Mouse (Mus musculus): Measurements from ENCODE around the gene Vtn. TPM values are rescaled to one million over a fixed set of nuclear protein-coding genes. Genes with fewer than 3 reads are reported as not detected.
"Not testable (repeated sequence)": the region's sequence is repeated elsewhere in the genome, so short reads cannot be mapped to it uniquely, and the experiment has no call there.

Vtn gene
- polyA plus RNA-seq, 1 experiment from 2014 or later: 129 TPM

DNA sequence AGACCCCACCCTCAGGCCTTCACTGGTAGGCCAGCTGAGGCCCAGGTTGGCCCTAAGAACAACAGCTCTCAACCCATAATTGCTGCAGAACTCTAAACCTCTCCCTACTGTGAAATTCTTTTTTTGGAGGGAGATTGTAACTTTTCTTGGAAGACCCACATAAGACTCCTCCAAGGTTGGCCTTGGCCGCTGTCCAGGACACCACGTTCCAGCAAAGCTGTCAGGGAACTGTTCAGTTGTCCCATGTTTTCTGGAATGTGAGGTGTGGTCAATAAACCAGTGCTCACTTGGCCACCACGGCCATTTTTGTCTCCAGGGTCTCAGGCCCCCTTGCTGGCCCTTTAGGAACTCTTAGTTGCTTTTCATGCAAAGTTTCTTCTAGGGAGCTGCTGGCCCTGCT is 23.0 kb downstream of the Vtn start:
- no peak overlapping the region for H3K27ac ChIP-seq (ENCODE audit: low read depth, low read length)
- H3K4me2 ChIP-seq (replicated peaks; ENCODE audit: low read depth, low read length): no peak overlapping the region
- 87% methylated on average over 3 of the region's 3 CpGs for WGBS
- no peak for DNase-seq (ENCODE audit: low spot score)
- H3K9me3 ChIP-seq (ENCODE audit: control insufficient read depth, low read length): no peaks in the 10 kb centered on the region
- H3K9ac ChIP-seq (ENCODE audit: low read depth, low read length): no peak overlapping the region
- peaks cover 17% of the 10 kb centered on the region for H3K36me3 ChIP-seq (ENCODE audit: control insufficient read depth, insufficient read depth, low read length)
- no peaks in the 10 kb centered on the region for H3K4me1 ChIP-seq (replicated peaks; ENCODE audit: control insufficient read depth, insufficient read depth, low read length)
- H3K27me3 ChIP-seq (ENCODE audit: control insufficient read depth, insufficient read depth, low read length): no peaks in the 10 kb centered on the region
- no peak for ATAC-seq (ENCODE audit: low FRiP score)
- H3K4me3 ChIP-seq (ENCODE audit: low read depth, low read length): no peak overlapping the region

DNA sequence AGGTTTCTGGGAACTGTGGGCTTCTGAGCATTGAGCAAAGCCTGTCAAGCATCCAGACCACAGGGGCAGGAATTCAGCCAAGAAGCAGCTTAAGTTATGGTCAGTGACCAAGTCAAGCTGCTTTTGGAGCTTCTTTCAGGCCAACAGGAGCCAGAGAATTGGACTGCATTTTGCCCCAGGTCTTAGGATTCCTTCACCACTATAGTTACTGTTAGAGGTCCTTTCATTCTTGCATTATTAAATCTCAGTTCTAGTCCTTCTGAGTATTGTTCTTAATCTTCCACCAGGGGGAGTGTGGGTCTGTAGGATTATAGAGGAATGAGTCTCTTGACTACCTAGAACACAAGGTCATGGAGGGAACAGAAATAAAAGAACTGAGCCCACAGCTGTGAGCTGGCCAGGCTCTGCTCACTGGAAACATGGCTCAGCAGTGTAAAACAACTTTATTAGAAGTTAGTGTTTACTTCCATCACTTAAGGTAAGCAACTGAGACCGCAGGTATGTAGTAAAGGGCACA is 23.6 kb downstream of the Vtn start:
- Histone ChIP-seq H3K27me3 (ENCODE audit: control insufficient read depth, insufficient read depth, low read length) (no peaks in the 10 kb centered on the region), H3K4me3 (ENCODE audit: low read depth, low read length) (no peak overlapping the region), H3K36me3 (ENCODE audit: control insufficient read depth, insufficient read depth, low read length) (peaks cover 17% of the 10 kb centered on the region), H3K4me1 (replicated peaks; ENCODE audit: control insufficient read depth, insufficient read depth, low read length) (no peaks in the 10 kb centered on the region), H3K9me3 (ENCODE audit: control insufficient read depth, low read length) (no peaks in the 10 kb centered on the region), H3K27ac (ENCODE audit: low read depth, low read length) (no peak overlapping the region), H3K4me2 (replicated peaks; ENCODE audit: low read depth, low read length) (no peak overlapping the region), H3K9ac (ENCODE audit: low read depth, low read length) (no peak overlapping the region)
- no peak for ATAC-seq (ENCODE audit: low FRiP score)
- WGBS: 89% methylated on average over 1 of the region's 1 CpGs
- no peak for DNase-seq (ENCODE audit: low spot score)

DNA sequence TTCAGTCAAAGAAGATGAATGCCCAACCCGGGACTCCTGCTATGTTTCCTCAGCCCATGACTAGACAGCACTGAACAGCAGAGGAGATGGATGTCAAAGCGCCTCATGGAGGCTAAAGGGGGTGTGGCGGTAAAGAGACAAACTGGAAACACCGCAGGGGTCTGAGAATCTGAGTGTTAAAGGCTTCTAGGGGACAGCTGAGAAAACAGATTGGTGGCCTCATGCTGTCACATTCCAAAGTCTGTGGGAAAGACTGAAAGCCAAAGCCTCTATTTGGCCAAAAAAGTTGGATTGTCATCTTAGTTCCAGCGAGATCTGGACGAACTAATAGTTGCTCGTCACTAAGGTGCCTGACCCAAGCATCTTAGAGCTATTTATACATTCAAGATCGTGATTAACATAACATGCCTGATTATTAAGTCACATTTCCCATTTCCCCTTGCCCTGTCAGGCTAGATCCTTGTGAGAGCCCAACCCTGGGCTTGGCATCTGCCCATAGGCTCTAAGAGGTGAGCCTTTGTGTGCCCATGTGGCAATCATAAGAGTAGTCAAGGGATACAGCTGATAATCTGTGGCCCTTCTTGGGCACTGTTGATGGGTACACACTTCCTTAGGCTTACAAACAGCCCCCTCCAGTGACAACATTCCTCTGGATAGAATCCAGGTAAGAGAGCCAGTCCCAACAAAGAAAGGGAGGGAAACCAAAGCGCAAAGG is 24.5 kb downstream of the Vtn start:
- no peak overlapping the region for H3K27ac ChIP-seq (ENCODE audit: low read depth, low read length)
- no peak overlapping the region for H3K4me2 ChIP-seq (replicated peaks; ENCODE audit: low read depth, low read length)
- H3K4me3 ChIP-seq (ENCODE audit: low read depth, low read length): no peak overlapping the region
- H3K9me3 ChIP-seq (ENCODE audit: control insufficient read depth, low read length): no peaks in the 10 kb centered on the region
- peaks cover 14% of the 10 kb centered on the region for H3K36me3 ChIP-seq (ENCODE audit: control insufficient read depth, insufficient read depth, low read length)
- H3K27me3 ChIP-seq (ENCODE audit: control insufficient read depth, insufficient read depth, low read length): no peaks in the 10 kb centered on the region
- 64% methylated on average over 9 of the region's 9 CpGs for WGBS
- ATAC-seq (ENCODE audit: low FRiP score) (no peak), DNase-seq (ENCODE audit: low spot score) (no peak)
- no peak overlapping the region for H3K9ac ChIP-seq (ENCODE audit: low read depth, low read length)
- no peaks in the 10 kb centered on the region for H3K4me1 ChIP-seq (replicated peaks; ENCODE audit: control insufficient read depth, insufficient read depth, low read length)

DNA sequence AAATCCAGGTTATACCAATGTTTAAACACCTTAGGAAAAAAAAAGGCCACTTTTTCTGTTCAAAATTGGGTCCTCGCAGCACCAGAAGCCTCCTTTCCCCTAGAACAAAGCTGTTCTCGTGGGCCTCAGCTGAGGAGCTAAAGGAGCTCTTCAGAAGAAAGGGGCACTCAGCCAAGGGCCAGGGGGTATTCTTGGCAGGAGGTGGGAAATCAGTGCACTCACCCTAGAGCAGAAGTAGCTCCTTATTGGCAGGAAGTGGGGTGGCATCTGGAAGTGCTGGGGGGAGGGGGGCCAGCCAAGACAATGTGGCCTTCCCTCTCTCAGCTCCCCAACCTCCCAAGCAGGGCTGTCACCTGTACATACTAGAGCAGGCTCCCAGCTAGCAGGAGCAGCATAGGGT is 25.9 kb downstream of the Vtn start:
- Histone ChIP-seq H3K27me3 (ENCODE audit: control insufficient read depth, insufficient read depth, low read length) (no peaks in the 10 kb centered on the region), H3K4me2 (replicated peaks; ENCODE audit: low read depth, low read length) (no peak overlapping the region), H3K27ac (ENCODE audit: low read depth, low read length) (no peak overlapping the region), H3K9ac (ENCODE audit: low read depth, low read length) (no peak overlapping the region), H3K4me1 (replicated peaks; ENCODE audit: control insufficient read depth, insufficient read depth, low read length) (no peaks in the 10 kb centered on the region), H3K36me3 (ENCODE audit: control insufficient read depth, insufficient read depth, low read length) (peaks cover 12% of the 10 kb centered on the region), H3K4me3 (ENCODE audit: low read depth, low read length) (no peak overlapping the region), H3K9me3 (ENCODE audit: control insufficient read depth, low read length) (no peaks in the 10 kb centered on the region)
- ATAC-seq (ENCODE audit: low FRiP score) (no peak), DNase-seq (ENCODE audit: low spot score) (no peak)
- WGBS: 91% methylated on average over 2 of the region's 2 CpGs

DNA sequence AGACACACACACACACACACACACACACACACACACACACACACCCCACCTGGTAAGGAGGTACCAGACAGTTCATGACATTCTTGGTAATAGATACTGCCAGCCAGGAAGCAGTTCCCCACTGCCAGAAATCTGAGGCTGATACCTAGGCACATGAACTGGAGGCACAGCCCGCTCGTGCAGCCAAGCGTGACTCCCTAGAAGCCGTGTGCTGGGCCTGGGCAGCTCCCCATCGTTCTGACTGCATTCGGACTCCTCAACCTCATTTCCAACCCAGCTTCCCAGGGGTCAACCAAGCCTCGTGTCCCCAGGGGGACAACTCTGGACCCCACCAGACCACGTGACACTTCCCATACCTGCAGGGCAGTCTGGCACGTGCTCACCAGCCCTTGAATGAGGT is 29.8 kb downstream of the Vtn start:
- Histone ChIP-seq H3K27me3 (ENCODE audit: control insufficient read depth, insufficient read depth, low read length) (no peaks in the 10 kb centered on the region), H3K4me2 (replicated peaks; ENCODE audit: low read depth, low read length) (no peak overlapping the region), H3K36me3 (ENCODE audit: control insufficient read depth, insufficient read depth, low read length) (peaks cover 4% of the 10 kb centered on the region; the same call in 1 of the 2 replicates), H3K9ac (ENCODE audit: low read depth, low read length) (no peak overlapping the region), H3K4me1 (replicated peaks; ENCODE audit: control insufficient read depth, insufficient read depth, low read length) (no peaks in the 10 kb centered on the region), H3K4me3 (ENCODE audit: low read depth, low read length) (no peak overlapping the region), H3K9me3 (ENCODE audit: control insufficient read depth, low read length) (no peaks in the 10 kb centered on the region), H3K27ac (ENCODE audit: low read depth, low read length) (no peak overlapping the region)
- DNase-seq (ENCODE audit: low spot score) (no peak), ATAC-seq (ENCODE audit: low FRiP score) (no peak)
- 82% methylated on average over 9 of the region's 9 CpGs for WGBS

DNA sequence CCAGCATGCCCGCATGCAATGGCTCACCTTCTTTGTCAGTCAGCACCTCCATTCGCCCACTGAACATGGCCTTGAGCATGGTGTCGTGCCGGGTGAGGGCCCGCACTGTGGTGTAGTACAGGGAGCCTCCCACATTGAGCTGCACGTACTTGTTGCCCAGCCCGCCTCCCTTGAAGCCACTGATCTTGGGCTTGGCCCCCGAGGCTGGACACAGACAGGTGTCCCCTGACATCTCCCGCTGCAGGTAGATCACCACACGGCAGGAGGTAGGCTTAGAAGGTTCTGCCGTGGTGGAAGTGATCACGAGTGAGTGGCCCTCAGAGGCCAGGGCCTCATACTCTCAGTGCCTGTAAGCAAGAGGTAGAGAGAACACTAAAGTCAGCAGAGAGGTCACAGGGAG is 31.1 kb downstream of the Vtn start:
- Histone ChIP-seq H3K4me1 (replicated peaks; ENCODE audit: control insufficient read depth, insufficient read depth, low read length) (no peaks in the 10 kb centered on the region; the same call in 1 of the 2 replicates), H3K9me3 (ENCODE audit: control insufficient read depth, low read length) (no peaks in the 10 kb centered on the region), H3K4me2 (replicated peaks; ENCODE audit: low read depth, low read length) (no peak overlapping the region), H3K9ac (ENCODE audit: low read depth, low read length) (no peak overlapping the region), H3K4me3 (ENCODE audit: low read depth, low read length) (no peak overlapping the region), H3K27ac (ENCODE audit: low read depth, low read length) (no peak overlapping the region), H3K27me3 (ENCODE audit: control insufficient read depth, insufficient read depth, low read length) (no peaks in the 10 kb centered on the region), H3K36me3 (ENCODE audit: control insufficient read depth, insufficient read depth, low read length) (peaks cover 1% of the 10 kb centered on the region; the same call in 1 of the 2 replicates)
- ATAC-seq (ENCODE audit: low FRiP score) (no peak), DNase-seq (ENCODE audit: low spot score) (no peak)
- WGBS: 91% methylated on average over 12 of the region's 12 CpGs

DNA sequence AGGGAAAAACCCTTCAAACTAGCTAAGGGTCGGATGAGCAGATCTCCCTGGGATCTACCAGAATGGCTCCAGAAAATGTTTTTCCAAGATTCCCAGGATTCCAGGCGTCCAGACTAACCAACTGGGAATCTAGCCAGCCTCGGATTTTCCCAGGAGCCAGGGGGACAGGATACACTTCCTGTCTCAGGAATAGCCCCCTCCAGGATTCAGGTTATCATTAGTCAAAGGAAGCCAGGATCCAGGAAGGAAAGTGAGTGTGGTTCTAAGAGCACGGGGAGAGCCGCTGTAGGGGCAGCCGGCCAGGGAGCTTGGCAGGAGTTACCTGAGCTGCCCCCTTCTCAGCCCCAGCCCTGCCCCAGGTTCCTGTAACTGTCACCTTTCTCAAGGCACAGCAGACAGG is 32.2 kb downstream of the Vtn start:
- Histone ChIP-seq H3K27ac (ENCODE audit: low read depth, low read length) (no peak overlapping the region), H3K4me2 (replicated peaks; ENCODE audit: low read depth, low read length) (no peak overlapping the region), H3K4me3 (ENCODE audit: low read depth, low read length) (no peak overlapping the region), H3K27me3 (ENCODE audit: control insufficient read depth, insufficient read depth, low read length) (no peaks in the 10 kb centered on the region), H3K9ac (ENCODE audit: low read depth, low read length) (no peak overlapping the region), H3K9me3 (ENCODE audit: control insufficient read depth, low read length) (no peaks in the 10 kb centered on the region), H3K36me3 (ENCODE audit: control insufficient read depth, insufficient read depth, low read length) (no peaks in the 10 kb centered on the region; the same call in 1 of the 2 replicates), H3K4me1 (replicated peaks; ENCODE audit: control insufficient read depth, insufficient read depth, low read length) (no peaks in the 10 kb centered on the region; the same call in 1 of the 2 replicates)
- WGBS: 84% methylated on average over 6 of the region's 6 CpGs
- DNase-seq (ENCODE audit: low spot score) (no peak), ATAC-seq (ENCODE audit: low FRiP score) (no peak)

DNA sequence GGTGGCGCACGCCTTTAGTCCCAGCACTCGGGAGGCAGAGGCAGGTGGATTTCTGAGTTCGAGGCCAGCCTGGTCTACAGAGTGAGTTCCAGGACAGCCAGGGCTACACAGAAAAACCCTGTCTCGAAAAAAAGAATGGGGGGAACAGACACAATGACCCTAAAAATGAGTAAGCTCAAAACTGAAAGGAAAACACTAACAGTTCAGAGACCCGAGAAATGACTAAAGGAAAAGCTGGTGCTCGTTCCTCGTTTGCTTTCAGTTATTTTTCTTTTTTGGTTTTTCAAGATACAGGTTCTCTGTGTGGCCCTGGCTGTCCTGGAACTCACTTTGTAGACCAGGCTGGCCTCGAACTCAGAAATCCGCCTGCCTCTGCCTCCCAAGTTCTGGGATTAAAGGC is 32.6 kb downstream of the Vtn start:
- not testable (repeated sequence) for H3K36me3 ChIP-seq (ENCODE audit: control insufficient read depth, insufficient read depth, low read length); DNase-seq (ENCODE audit: low spot score); H3K27ac ChIP-seq (ENCODE audit: low read depth, low read length); H3K9me3 ChIP-seq (ENCODE audit: control insufficient read depth, low read length); H3K4me3 ChIP-seq (ENCODE audit: low read depth, low read length); H3K27me3 ChIP-seq (ENCODE audit: control insufficient read depth, insufficient read depth, low read length); H3K9ac ChIP-seq (ENCODE audit: low read depth, low read length); ATAC-seq (ENCODE audit: low FRiP score); H3K4me1 ChIP-seq (replicated peaks; ENCODE audit: control insufficient read depth, insufficient read depth, low read length); H3K4me2 ChIP-seq (replicated peaks; ENCODE audit: low read depth, low read length)
- WGBS: 94% methylated on average over 9 of the region's 10 CpGs

DNA sequence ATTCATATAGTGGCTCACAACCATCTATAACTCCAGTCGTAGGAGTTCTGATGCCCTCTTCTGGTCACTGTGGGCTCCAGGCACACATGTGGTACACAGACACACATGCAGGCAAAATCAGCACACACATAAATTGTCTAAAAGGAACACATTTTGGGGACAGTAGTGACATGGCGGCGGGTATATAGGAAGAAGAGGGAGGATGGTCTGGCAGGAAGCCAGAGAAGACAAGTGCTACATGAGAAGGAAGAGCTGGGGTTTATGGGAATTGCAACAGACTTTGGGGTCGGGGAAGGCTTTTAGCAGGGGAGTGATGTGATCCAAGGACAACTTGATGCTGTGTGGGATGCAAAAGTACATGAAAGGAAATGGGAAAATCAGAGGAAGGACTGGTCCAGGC is 35.6 kb downstream of the Vtn start:
- Histone ChIP-seq H3K27ac (ENCODE audit: low read depth, low read length) (no peak overlapping the region), H3K4me3 (ENCODE audit: low read depth, low read length) (no peak overlapping the region), H3K4me1 (replicated peaks; ENCODE audit: control insufficient read depth, insufficient read depth, low read length) (peaks cover 2% of the 10 kb centered on the region), H3K9ac (ENCODE audit: low read depth, low read length) (no peak overlapping the region), H3K27me3 (ENCODE audit: control insufficient read depth, insufficient read depth, low read length) (no peaks in the 10 kb centered on the region), H3K4me2 (replicated peaks; ENCODE audit: low read depth, low read length) (no peak overlapping the region), H3K9me3 (ENCODE audit: control insufficient read depth, low read length) (no peaks in the 10 kb centered on the region), H3K36me3 (ENCODE audit: control insufficient read depth, insufficient read depth, low read length) (no peaks in the 10 kb centered on the region)
- WGBS: 88% methylated on average over 4 of the region's 4 CpGs
- DNase-seq (ENCODE audit: low spot score): no peak
- ATAC-seq (ENCODE audit: low FRiP score): no peak

All from hindbrain, embryonic 11.5 days (tissue).